Mouse (Mus musculus): ENCODE measurements around the gene Hist1h1t.

DNA sequence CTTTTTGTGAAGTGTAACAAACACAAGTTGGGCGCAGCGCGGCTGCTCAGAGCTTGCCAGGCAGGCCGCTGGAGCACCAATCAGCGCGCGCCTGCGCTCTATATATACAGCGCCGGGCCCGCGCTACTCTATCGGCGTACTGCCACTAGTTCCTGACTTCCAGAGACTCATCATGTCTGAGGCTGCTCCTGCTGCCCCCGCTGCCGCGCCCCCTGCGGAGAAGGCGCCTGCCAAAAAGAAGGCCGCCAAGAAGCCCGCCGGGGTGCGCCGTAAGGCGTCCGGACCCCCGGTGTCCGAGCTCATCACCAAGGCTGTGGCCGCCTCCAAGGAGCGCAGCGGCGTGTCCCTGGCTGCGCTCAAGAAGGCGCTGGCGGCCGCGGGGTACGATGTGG, 43.1 kb downstream of the Hist1h1t start, which contains the start of gene Hist1h1c:
- TF ChIP-seq POLR2A (IDR thresholded peaks at IDR 0.05; ENCODE audit: borderline replicate concordance, control insufficient read depth, low read depth, low read length) (peak; percentile 99), CTCF (IDR thresholded peaks at IDR 0.05; ENCODE audit: control insufficient read depth, insufficient read depth, low read length) (0 out of 2 replicates have a peak, but pooled peaks have one; percentile 6)
